ENCODE assay signal across 8 mouse cellular contexts in genomic region chr12:75766885-75767317, GRCm38 (mm10). TPM values are rescaled to one million over a fixed set of nuclear protein-coding genes. Genes with fewer than 3 reads are reported as not detected.
A peak's percentile ranks its signal among the peaks of the same experiment; 100 is the strongest.
DNase-seq lines count a peak whose midpoint lies in the region; ATAC-seq lines count a peak whose summit lies in the region.

No protein-coding gene starts in this region.

- no peak overlapping the region for H3K4me2 ChIP-seq in heart, embryonic 12.5 days

- 0 out of 2 replicates have a peak, but pooled peaks have one; percentile 10 for ATAC-seq in heart, embryonic 12.5 days (ENCODE audit: insufficient number of reproducible peaks, low FRiP score)

- H3K9ac ChIP-seq in heart, embryonic 12.5 days, result no peak overlapping the region

- H3K27ac ChIP-seq in heart, embryonic 12.5 days (ENCODE audit: poor library complexity, severe bottlenecking), result peak overlapping the region; percentile 71

- DNase-seq in urinary bladder, postnatal 14 days (ENCODE audit: low spot score), result peak; percentile 10
- DNase-seq in urinary bladder, adult 18-20 months (ENCODE audit: low spot score in 2 of 2), result no peak
- DNase-seq in kidney, postnatal 4 days, result peak; percentile 44 to 54
- DNase-seq in layer of hippocampus, adult 8-10 months (ENCODE audit: low spot score in 2 of 2), result no peak
- DNase-seq in yolk sac, embryonic 10.5 days (ENCODE audit: low spot score), result no peak
- no peak for DNase-seq in cerebellum, postnatal 14 days
- no peak for DNase-seq in cerebellum, adult 11 months

- H3K27me3 ChIP-seq in heart, embryonic 12.5 days (replicated peaks), result no peaks in the 10 kb centered on the region

- no peak overlapping the region for H3K4me3 ChIP-seq in heart, embryonic 12.5 days

- WGBS in heart, embryonic 12.5 days, result 38% methylated on average over 8 of the region's 8 CpGs

- H3K36me3 ChIP-seq in heart, embryonic 12.5 days, result no peaks in the 10 kb centered on the region

- H3K4me1 ChIP-seq in heart, embryonic 12.5 days (replicated peaks), result peaks cover 25% of the 10 kb centered on the region

- no peaks in the 10 kb centered on the region for H3K9me3 ChIP-seq in heart, embryonic 12.5 days (replicated peaks)

RNA-seq across cellular contexts. Expression of gene Sgpp1, which starts 31.4 kb away (rescaled TPM):
- 24.0 and 25.4 TPM in 2 replicates for polyA plus RNA-seq in heart, embryonic 12.5 days (2016; fragmentation: Nextera tagmentation; extraction: Ambion mirVana)
- 10 to 100 TPM; 29.4 to 34.4 (median 32.9) TPM for total RNA-seq in layer of hippocampus, adult 8-10 months (2022)

RNA-seq across cellular contexts. Expression of gene Syne2, which starts 51.0 kb away (rescaled TPM):
- polyA plus RNA-seq in heart, embryonic 12.5 days (2016; fragmentation: Nextera tagmentation; extraction: Ambion mirVana), result 63.7 and 65.4 TPM in 2 replicates
- 10 to 100 TPM; 23.3 to 28.4 (median 24.6) TPM for total RNA-seq in layer of hippocampus, adult 8-10 months (2022)

Comparison
In these comparisons a context has a peak if more than half of its experiments do, and no peak if none do; other contexts are left out.
1. DNase-seq: peak in urinary bladder, postnatal 14 days (single experiment) and kidney, postnatal 4 days (2 of 2); none in urinary bladder, adult 18-20 months (0 of 2), layer of hippocampus, adult 8-10 months (0 of 2), yolk sac, embryonic 10.5 days (single experiment), cerebellum, postnatal 14 days (0 of 2) and cerebellum, adult 11 months (single experiment).